Mouse (Mus musculus): ENCODE measurements around the gene Rgs6.

The Rgs6 gene

GRCm38 (mm10) chr12:83131405-83131804, 543.3 kb downstream of the Rgs6 start:
- DNase-seq (ENCODE audit: extremely low spot score) = no peak

- no peak for DNase-seq (ENCODE audit: extremely low spot score)
Observed at GRCm38 (mm10) chr12:83133827-83134226, 545.7 kb downstream of the Rgs6 start.

GRCm38 (mm10) chr12:83136031-83136430, 547.9 kb downstream of the Rgs6 start:
- DNase-seq (ENCODE audit: extremely low spot score) = no peak

GRCm38 (mm10) chr12:83136460-83136859, 548.4 kb downstream of the Rgs6 start:
- DNase-seq (ENCODE audit: extremely low spot score) = no peak

GRCm38 (mm10) chr12:83137001-83137400, 548.9 kb downstream of the Rgs6 start:
- no peak for DNase-seq (ENCODE audit: extremely low spot score)

- no peak for DNase-seq (ENCODE audit: extremely low spot score)
Observed at GRCm38 (mm10) chr12:83141164-83141563, 553.1 kb downstream of the Rgs6 start.

- no peak for DNase-seq (ENCODE audit: extremely low spot score)
Observed at GRCm38 (mm10) chr12:83142507-83142906, 554.4 kb downstream of the Rgs6 start.

- no peak for DNase-seq (ENCODE audit: extremely low spot score)
Observed at GRCm38 (mm10) chr12:83143071-83143470, 555.0 kb downstream of the Rgs6 start.

- DNase-seq (ENCODE audit: extremely low spot score) = no peak
Observed at GRCm38 (mm10) chr12:83143574-83143973, 555.5 kb downstream of the Rgs6 start.

GRCm38 (mm10) chr12:83145074-83145473, 557.0 kb downstream of the Rgs6 start:
- no peak for DNase-seq (ENCODE audit: extremely low spot score)

- no peak for DNase-seq (ENCODE audit: extremely low spot score)
Observed at GRCm38 (mm10) chr12:83145902-83146301, 557.8 kb downstream of the Rgs6 start.

- no peak for DNase-seq (ENCODE audit: extremely low spot score)
Observed at GRCm38 (mm10) chr12:83146917-83147316, 558.8 kb downstream of the Rgs6 start.

GRCm38 (mm10) chr12:83150030-83150429, 561.9 kb downstream of the Rgs6 start:
- DNase-seq (ENCODE audit: extremely low spot score) = no peak

- no peak for DNase-seq (ENCODE audit: extremely low spot score)
Observed at GRCm38 (mm10) chr12:83150813-83151212, 562.7 kb downstream of the Rgs6 start.

- DNase-seq (ENCODE audit: extremely low spot score) = no peak
Observed at GRCm38 (mm10) chr12:83151474-83151873, 563.4 kb downstream of the Rgs6 start.

GRCm38 (mm10) chr12:83160211-83160610, 572.1 kb downstream of the Rgs6 start:
- DNase-seq (ENCODE audit: extremely low spot score) = no peak

GRCm38 (mm10) chr12:83160700-83161099, 572.6 kb downstream of the Rgs6 start:
- no peak for DNase-seq (ENCODE audit: extremely low spot score)

- DNase-seq (ENCODE audit: extremely low spot score) = no peak
Observed at GRCm38 (mm10) chr12:83163721-83164120, 575.6 kb downstream of the Rgs6 start.

GRCm38 (mm10) chr12:83165058-83165457, 577.0 kb downstream of the Rgs6 start:
- no peak for DNase-seq (ENCODE audit: extremely low spot score)

- DNase-seq (ENCODE audit: extremely low spot score) = no peak
Observed at GRCm38 (mm10) chr12:83168310-83168709, 580.2 kb downstream of the Rgs6 start.

- no peak for DNase-seq (ENCODE audit: extremely low spot score)
Observed at GRCm38 (mm10) chr12:83169495-83170209, 581.6 kb downstream of the Rgs6 start.

GRCm38 (mm10) chr12:83178770-83179169, 590.7 kb downstream of the Rgs6 start:
- no peak for DNase-seq (ENCODE audit: extremely low spot score)

- DNase-seq (ENCODE audit: extremely low spot score) = no peak
Observed at GRCm38 (mm10) chr12:83179860-83180259, 591.8 kb downstream of the Rgs6 start.

GRCm38 (mm10) chr12:83180561-83180960, 592.5 kb downstream of the Rgs6 start:
- no peak for DNase-seq (ENCODE audit: extremely low spot score)
